Mouse (Mus musculus): ENCODE measurements around the gene Dio1. TPM values are rescaled to one million over a fixed set of nuclear protein-coding genes. Genes with fewer than 3 reads are reported as not detected.

The Dio1 gene
- total RNA-seq, 2 experiments from 2014 or later, result not detected

DNA sequence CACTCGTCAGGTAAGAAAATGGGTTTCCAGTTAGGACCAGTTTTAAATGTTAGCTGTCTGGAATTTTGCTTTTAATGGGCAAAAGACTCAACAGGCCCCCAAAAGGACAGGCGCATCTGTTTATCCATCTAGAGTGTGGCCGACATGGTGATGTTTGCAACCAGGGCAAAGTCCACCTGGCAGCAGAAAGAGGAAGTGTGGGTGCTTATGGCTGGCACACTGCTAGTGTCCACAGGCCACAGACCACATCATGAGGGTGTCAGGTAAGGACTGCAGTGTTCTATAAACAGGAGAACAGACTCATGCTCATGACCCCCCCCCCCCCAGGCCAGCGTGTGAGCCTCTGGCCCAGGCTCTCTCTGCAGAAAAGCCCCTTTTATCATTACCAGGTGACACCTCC is 4.1 kb downstream of the Dio1 start:
- ATAC-seq (replicated peaks; ENCODE audit: low FRiP score, low TSS enrichment, poor library complexity, severe bottlenecking), result no peak

DNA sequence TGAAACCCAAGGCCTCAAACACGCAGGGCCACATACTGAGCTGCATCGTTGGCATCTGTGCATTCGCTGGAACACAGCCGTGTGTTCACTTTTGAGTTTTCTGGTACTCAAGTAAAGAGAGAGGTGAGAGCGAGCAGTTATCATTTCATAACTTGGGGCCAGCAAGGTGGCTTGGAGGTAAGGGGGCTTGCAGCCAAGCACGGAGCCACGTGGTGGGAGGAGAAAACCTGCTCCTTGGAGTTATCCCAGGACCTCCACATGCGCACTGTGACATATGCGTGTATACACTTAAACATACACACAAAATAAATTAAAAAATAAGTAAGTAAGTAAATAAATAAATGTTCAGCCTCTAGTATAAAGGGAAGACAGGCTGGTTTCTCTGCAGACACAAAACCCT is 4.7 kb downstream of the Dio1 start:
- ATAC-seq (replicated peaks; ENCODE audit: low FRiP score, low TSS enrichment, poor library complexity, severe bottlenecking), result no peak

DNA sequence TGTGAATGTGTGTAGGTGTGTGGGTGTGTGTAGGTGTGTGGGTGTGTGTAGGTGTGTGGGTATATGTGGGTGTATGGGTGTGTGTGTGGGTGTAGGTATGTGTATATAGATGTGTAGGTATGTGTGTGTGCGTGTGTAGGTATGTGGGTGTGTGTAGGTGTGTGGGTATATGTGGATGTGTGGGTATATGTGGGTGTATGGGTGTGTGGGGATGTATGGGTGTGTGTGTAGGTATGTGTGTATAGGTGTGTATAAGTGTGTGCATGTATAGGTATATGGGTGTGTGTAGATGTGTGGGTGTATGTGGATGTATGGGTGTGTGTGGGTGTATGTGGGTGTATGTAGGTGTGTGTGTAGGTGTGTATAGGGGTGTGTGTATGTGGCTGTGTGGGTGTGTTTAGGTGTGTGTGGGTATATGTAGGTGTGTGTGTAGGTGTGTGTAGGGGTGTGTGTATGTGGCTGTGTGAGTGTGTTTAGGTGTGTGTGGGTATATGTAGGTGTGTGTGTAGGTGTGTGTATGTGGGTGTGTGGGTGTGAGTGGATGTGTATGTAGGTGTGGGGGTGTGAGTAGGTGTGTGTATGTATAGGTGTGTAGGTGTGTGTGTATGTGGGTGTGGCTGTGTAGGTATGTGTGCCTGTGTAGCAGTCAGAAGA is 5.9 kb downstream of the Dio1 start:
- ATAC-seq (replicated peaks; ENCODE audit: low FRiP score, low TSS enrichment, poor library complexity, severe bottlenecking), result no peak

DNA sequence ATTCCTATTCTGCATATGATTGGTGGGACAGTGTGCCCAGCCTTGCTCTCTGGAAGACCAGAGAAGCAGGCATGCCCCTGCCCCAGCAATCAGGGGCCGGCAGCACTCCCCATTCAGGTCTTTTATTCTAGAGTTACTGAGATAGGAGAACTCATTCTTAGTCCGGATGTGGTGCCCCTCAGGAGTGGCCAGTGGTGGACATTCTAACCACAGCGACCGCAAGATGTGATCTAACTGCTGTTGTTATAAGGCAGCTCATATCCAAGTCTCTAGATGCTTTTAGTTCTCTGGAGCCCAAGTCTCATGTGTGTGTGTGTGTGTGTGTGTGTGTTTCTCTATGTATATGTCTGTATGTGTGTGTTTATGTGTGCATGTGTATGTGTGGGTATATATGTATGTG is 6.6 kb downstream of the Dio1 start:
- no peak for ATAC-seq (replicated peaks; ENCODE audit: low FRiP score, low TSS enrichment, poor library complexity, severe bottlenecking)

DNA sequence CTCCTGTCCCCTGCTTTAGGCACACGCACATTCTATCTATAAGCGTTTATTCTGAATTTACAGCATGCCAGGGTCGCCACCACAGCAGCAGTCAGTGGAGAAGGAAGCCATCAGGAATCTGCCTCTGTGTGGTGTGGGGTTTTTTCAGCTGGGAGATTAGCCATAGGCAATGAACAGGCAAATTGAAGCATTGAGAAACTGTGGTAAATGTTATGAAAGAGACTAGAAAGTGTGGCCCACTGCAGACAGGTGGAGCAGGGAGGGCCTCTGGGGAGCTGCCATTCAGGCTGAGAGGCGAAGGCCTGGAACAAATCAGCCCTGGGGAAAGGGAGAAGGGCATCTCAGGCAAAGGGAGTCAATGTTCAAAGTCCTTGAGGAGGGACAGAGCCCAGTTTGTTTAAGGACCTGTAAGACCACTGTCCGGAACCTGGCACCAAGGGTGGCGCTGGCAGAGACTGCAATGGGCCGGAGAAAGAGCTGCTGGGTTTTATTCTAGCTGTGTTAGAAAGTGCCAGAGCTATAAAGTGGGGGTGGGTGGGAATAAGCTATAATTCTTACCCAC is 7.1 kb downstream of the Dio1 start:
- ATAC-seq (replicated peaks; ENCODE audit: low FRiP score, low TSS enrichment, poor library complexity, severe bottlenecking), result no peak

DNA sequence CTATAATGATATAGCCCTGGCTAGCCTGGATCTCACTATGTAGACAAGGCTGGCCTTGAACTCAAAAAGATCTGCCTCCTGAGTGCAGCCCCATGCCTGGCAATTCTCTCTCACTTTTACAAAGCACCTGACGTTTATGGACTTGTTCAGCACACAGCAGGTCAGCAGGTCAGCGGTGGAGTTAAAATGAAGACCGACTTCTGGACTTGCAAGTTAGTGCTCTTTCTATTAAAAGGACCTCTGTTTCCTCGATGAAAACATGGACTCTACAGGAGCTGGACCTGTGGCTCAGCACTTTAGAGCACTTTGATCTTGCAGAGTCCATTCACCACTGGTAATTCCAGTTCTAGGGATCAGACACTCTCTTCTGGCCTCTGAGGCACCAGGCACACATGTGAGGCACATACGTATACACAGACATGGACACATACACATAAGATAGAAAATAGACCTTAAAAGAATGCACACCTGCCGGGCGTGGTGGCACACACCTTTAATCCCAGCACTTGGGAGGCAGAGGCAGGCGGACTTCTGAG is 8.8 kb downstream of the Dio1 start:
- ATAC-seq (replicated peaks; ENCODE audit: low FRiP score, low TSS enrichment, poor library complexity, severe bottlenecking), result no peak

DNA sequence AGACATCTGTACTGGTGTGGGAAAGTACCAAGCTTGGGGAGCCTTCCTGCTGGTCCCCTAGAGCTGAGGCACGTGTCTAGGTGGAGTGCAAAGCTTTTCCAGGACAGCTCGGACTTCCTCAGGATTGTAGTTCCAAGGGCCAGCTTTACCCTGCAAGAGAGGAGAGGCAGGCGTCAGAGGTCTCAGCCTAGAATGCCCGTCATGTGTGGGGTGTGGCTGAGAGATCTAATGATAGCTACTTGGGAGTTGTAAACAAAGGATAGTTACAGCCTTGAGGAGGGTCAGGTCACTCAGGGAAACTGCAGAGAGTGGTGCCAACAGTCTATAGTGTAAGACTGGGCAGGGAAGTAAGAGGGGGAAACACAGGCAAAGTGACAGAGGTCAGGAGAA is 14.7 kb downstream of the Dio1 start:
- peak; percentile 34; the same call in 1 of the 2 replicates for ATAC-seq (replicated peaks; ENCODE audit: low FRiP score, low TSS enrichment, poor library complexity, severe bottlenecking)

DNA sequence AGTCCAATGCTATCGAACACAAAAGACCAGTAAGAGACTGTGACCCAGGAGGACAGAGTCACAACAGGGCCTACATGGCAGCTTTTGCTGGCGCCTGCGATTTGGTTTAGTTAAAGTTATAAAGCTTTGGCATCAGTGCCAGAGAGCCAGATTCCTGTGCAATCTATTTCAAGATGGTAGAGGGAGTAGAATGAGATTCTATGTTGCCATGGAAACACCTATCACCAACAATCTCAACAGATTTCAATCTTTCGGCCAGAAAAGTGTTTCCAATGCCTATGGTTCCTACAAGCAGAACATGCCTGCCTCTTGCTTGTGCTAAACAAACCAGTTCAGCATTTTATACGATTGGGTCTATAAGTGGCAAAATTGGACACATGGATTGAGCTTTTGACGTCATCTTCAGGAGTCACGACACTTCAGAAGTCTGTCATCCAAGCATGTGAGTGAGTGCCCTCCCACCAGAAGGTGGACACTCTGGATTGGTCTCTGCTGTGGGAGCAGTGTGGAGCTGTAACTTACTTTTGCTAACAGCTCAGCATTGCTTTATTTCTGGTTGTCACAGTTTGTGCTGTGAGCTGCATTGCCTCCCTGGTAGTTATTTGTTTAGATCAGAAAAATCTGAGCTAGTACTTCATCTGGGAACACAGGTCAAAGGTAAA is 15.2 kb downstream of the Dio1 start:
- no peak for ATAC-seq (replicated peaks; ENCODE audit: low FRiP score, low TSS enrichment, poor library complexity, severe bottlenecking)

GRCm38 (mm10) chr4:107287517-107287916 is 19.5 kb downstream of the Dio1 start:
- no peak for ATAC-seq (replicated peaks; ENCODE audit: low FRiP score, low TSS enrichment, poor library complexity, severe bottlenecking)

DNA sequence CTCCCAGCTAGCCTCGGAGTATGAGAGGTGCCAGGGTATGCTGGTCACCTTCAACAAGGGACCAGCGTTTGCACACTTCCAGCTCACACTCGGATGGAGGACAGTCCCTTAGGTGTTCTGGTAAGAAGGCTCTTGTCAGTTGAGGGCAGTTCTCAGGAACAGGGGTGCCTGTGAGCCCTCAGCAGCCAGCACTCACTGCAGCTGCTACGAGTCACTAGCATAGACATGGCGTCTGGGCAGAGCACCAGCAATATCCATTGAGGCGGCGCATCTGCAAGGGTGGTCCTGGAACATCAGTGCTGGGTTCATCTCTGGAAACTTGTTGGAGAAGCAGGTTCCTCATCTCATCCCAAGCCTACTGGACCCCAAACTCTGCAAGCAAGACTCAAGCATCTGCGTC is 20.6 kb downstream of the Dio1 start:
- ATAC-seq (replicated peaks; ENCODE audit: low FRiP score, low TSS enrichment, poor library complexity, severe bottlenecking), result no peak

- no peak for ATAC-seq (replicated peaks; ENCODE audit: low FRiP score, low TSS enrichment, poor library complexity, severe bottlenecking)
Measured at GRCm38 (mm10) chr4:107285446-107286200, 21.3 kb downstream of the Dio1 start.

DNA sequence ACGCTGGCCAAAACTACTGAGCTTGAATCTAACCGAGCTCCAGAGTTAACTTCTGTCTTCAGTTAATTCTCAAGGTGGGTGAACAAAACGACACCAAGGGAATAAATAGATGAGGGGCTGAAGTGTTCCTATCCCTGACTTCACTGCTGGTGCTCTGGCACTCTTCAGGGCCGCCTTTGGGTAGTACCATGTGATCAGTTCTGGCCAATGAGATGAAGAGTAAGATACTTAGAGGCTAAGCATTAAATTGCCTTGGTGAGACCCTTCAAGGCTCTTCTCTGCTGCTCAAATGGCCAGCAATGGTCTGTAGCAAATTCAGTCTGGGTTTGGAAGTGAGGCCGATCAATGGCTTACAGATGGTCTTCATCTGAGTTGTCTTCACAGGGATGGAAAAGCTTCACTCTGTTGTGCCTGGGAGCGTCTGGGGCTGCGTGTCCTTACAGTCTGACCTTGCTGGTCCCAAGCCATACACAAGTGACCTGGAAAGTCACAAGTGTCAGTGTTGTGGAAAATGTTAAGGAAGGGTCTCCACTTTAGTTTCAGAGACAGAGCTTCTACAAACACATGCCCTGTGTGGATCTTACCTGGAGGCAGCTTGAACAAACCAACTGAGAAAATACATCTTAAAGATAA is 26.0 kb downstream of the Dio1 start:
- ATAC-seq (replicated peaks; ENCODE audit: low FRiP score, low TSS enrichment, poor library complexity, severe bottlenecking), result no peak

- no peak for ATAC-seq (replicated peaks; ENCODE audit: low FRiP score, low TSS enrichment, poor library complexity, severe bottlenecking)
Measured at GRCm38 (mm10) chr4:107278188-107278707, 28.7 kb downstream of the Dio1 start.

GRCm38 (mm10) chr4:107274511-107274910 is 32.5 kb downstream of the Dio1 start:
- ATAC-seq (replicated peaks; ENCODE audit: low FRiP score, low TSS enrichment, poor library complexity, severe bottlenecking), result no peak

- no peak for ATAC-seq (replicated peaks; ENCODE audit: low FRiP score, low TSS enrichment, poor library complexity, severe bottlenecking)
Measured at GRCm38 (mm10) chr4:107273683-107274082, 33.3 kb downstream of the Dio1 start.

DNA sequence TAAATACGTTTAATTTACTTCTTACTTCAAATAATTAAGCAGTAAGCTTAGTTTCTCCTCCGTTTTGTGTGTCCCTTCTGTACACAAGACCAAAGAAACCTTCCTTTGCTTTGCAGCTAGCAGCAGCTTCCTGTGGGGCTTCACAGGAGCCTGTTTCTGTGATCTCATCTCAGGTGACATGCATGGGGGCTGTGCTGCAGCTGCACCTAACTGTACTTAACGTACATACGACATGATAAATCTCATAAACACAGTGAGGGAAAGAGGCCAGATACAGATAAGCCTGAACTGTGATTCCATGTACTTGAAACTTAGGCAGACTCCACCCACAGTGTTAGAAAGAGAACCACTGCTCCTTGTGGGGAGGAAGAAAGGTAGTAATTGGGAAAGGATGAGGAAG is 47.0 kb downstream of the Dio1 start:
- peak; percentile 55 for ATAC-seq (replicated peaks; ENCODE audit: low FRiP score, low TSS enrichment, poor library complexity, severe bottlenecking)

DNA sequence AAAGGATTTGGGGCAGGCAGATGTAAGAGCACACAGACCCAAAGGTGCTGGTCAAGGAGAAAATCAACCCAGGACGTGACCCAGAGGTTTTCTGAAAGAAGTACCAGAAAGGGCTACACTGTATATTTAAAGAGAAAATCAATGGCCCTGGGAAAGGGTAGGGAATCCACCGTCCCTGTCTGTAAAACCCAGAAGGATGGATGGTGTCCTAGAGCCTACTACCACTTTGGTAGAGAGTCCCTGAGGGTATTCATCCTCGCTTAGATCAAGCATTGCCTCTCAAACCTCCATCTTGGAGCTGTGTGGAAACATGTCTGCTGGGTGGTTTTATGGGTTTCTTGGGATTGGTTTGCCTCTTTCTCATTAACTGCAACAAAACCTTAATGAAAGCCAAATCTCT is 52.6 kb downstream of the Dio1 start:
- ATAC-seq (replicated peaks; ENCODE audit: low FRiP score, low TSS enrichment, poor library complexity, severe bottlenecking), result no peak

DNA sequence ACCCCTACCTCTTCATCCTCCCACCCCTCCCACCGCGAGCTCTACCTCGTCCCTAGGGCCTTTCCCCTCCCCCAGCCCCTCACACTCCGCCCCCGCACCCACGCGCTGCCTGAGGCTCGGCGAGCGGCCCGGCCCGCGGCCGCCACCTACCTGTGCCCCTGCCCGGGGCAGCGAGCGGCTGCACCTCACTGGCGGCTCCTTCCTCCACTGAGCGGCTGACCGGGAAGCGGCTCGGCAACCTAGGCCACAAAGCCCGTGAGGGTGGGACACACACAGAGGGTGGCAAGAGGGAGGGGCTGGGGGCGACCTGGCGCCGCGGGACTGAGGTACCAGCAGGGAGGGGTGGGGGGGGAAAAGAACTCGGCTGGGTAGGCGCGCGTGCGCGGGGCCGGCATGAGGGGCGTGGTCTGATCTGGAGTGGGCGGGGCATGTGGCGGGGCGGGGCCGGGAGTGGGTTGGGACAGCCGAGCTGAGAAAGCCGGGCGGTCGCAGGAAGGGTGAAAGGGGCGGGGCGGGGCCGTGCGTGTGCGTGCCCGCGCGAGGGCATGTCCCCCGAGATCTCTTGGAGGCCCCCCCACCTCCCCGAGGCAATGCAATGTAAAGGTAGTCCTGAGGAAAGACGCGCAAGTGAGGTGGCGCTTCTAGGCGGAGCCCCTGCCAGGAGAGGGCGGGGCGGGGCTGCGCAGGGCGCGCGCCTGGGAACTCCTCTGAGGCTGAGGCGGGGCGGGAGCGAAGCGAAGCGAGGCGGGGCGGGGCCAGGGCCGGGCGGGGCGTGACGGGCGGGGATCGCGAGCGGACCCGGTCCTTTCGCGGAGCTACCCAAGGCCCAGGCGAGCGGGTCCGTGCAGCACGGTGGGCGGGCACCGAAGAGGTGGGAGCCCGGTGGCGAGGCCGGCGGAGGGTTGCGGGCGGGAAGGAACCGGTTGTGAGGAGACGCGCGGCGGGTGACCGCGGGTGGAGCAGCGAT is 53.6 kb downstream of the Dio1 start, which contains the start of the genes Lrrc42 and Hspb11:
TSS of gene Lrrc42 (minus strand) at position 408 of the 967 bp plus-strand sequence.
TSS of gene Hspb11 (plus strand) at position 469 of the 967 bp plus-strand sequence.
- peak; percentile 92 for ATAC-seq (replicated peaks; ENCODE audit: low FRiP score, low TSS enrichment, poor library complexity, severe bottlenecking)

Measured in megakaryocyte-erythroid progenitor cell, adult 5-6 weeks (primary cell).